Mouse (Mus musculus): ENCODE measurements around the gene Iffo2. TPM values are rescaled to one million over a fixed set of nuclear protein-coding genes. Genes with fewer than 3 reads are reported as not detected.

Iffo2 gene
- polyA plus RNA-seq, 1 experiment, result 0.09 TPM

GRCm38 (mm10) chr4:139631569-139632253 is 101.4 kb downstream of the Iffo2 start:
- TF ChIP-seq GATA1 (IDR thresholded peaks at IDR 0.05; ENCODE audit: low read length), result no peak

GRCm38 (mm10) chr4:139632254-139632580 is 101.9 kb downstream of the Iffo2 start:
- no peak for TF ChIP-seq GATA1 (IDR thresholded peaks at IDR 0.05; ENCODE audit: low read length)

- no peak for TF ChIP-seq GATA1 (IDR thresholded peaks at IDR 0.05; ENCODE audit: low read length)
These were observed 106.0 kb downstream of the Iffo2 start for GRCm38 (mm10) chr4:139636373-139636772.

- TF ChIP-seq GATA1 (IDR thresholded peaks at IDR 0.05; ENCODE audit: low read length), result no peak
These were observed 107.5 kb downstream of the Iffo2 start for GRCm38 (mm10) chr4:139637847-139638246.

GRCm38 (mm10) chr4:139638356-139638755 is 108.0 kb downstream of the Iffo2 start:
- no peak for TF ChIP-seq GATA1 (IDR thresholded peaks at IDR 0.05; ENCODE audit: low read length)

DNA sequence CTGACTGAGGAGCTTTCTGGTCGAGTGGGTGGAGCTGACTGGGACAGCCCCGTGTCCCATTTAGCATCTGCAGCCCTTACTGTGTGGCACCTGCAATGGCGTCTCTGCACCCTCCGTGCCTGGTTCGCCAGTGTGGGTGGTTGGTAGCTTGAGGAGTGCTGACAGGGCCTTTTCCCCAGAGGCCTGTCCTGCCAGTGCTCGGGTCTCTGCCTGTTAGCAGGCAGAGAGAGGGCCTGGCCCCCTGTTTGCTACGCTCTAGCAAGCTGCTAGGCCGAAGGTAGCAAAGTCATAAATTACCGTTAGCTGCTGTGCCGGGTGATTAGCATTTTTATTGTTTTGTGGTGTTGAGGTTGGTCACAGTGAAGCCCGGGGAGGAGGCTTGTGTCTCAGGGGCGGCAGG is 109.5 kb downstream of the Iffo2 start:
- no peak for TF ChIP-seq GATA1 (IDR thresholded peaks at IDR 0.05; ENCODE audit: low read length)

GRCm38 (mm10) chr4:139640333-139640732 is 110.0 kb downstream of the Iffo2 start:
- TF ChIP-seq GATA1 (IDR thresholded peaks at IDR 0.05; ENCODE audit: low read length), result no peak

- TF ChIP-seq GATA1 (IDR thresholded peaks at IDR 0.05; ENCODE audit: low read length), result no peak
These were observed 110.4 kb downstream of the Iffo2 start for GRCm38 (mm10) chr4:139640775-139641174.

DNA sequence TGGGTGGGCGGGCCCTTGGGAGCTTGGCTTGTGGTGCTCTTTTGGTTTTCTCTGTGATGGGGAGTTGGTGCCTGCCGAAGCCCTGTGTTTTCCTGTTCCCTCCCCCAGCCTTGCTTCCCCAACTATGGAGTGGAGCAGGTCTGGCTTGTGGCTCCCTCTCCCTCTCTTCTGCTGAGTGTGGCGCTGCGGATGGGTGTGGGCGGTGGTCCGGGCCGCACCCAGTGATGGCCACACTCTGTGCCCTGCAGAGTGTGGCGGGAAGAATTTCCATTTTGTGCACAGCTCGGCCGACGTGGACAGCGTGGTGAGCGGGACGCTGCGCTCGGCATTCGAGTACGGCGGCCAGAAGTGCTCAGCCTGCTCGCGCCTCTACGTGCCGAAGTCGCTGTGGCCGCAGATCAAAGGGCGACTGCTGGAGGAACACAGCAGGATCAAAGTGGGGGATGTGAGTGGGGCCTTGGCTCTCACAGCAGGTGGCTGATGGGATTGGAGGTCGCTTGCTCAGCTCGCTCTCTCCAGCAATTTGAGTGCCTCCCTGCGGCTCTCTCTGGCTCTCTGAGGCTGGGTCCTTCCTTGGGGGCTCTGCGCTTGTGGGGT is 111.6 kb downstream of the Iffo2 start:
- no peak for TF ChIP-seq GATA1 (IDR thresholded peaks at IDR 0.05; ENCODE audit: low read length)

DNA sequence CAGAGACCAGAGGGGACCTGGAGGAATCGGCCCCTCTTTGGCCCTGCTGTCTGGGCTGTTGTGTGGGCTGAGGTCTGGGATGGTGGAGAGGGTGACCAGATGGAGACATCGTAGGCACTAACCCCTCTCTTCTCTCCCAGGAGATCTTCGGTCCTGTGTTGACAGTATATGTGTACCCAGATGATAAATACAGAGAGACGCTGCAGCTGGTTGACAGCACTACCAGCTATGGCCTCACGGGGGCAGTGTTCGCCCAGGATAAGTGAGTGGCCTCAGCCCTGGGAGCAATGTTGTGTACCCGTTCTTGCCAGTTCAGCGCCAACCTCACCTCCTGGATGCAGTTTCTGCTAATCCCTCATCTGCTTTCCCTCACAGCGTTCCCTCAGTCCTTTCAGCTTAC is 113.6 kb downstream of the Iffo2 start:
- TF ChIP-seq GATA1 (IDR thresholded peaks at IDR 0.05; ENCODE audit: low read length), result no peak

DNA sequence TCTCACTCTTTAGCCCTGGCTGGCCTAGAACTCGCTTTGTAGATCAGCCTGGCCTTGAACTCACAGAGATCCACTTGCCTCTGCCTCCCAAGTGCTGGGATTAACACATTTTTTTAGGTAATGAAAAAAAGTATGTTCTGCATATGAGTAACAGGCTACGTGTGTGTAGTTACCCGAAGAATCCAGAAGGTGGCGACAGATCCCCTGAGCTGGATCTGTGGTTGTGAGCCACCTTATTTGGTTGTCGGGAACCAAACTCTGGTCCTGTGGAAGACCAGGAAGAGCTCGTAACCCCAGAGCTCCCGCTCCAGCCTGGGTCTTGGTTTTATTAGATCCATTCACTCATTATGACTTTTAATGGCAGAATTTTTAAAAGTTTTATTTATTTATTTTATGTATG is 116.6 kb downstream of the Iffo2 start:
- no peak for TF ChIP-seq GATA1 (IDR thresholded peaks at IDR 0.05; ENCODE audit: low read length)

GRCm38 (mm10) chr4:139650086-139650743 is 119.9 kb downstream of the Iffo2 start:
- TF ChIP-seq GATA1 (IDR thresholded peaks at IDR 0.05; ENCODE audit: low read length), result no peak

- TF ChIP-seq GATA1 (IDR thresholded peaks at IDR 0.05; ENCODE audit: low read length), result no peak
These were observed 120.6 kb downstream of the Iffo2 start for GRCm38 (mm10) chr4:139650907-139651306.

DNA sequence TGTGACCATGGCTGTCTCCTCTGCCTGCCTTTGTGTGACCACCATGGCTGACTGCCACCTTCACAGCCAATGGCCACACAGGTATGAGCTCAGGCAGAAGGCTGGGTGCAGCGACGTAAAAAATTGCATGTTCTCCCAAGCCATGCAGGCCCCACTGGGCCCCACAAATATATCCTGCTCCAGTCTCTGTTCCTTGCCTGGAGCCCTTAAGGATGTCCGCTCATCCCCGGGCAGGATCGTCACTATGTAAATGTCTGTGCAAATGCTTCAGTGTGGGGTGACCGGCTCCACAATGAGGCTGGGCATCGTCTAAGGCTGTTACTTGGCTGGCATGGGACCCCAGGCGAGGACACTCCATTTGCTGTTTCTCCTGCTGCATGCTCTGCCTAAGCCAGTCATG is 122.9 kb downstream of the Iffo2 start, which contains the start of gene Tas1r2:
Tas1r2 (plus strand) TSS at position 301 of the 400 bp plus-strand sequence.
- TF ChIP-seq GATA1 (IDR thresholded peaks at IDR 0.05; ENCODE audit: low read length), result no peak

DNA sequence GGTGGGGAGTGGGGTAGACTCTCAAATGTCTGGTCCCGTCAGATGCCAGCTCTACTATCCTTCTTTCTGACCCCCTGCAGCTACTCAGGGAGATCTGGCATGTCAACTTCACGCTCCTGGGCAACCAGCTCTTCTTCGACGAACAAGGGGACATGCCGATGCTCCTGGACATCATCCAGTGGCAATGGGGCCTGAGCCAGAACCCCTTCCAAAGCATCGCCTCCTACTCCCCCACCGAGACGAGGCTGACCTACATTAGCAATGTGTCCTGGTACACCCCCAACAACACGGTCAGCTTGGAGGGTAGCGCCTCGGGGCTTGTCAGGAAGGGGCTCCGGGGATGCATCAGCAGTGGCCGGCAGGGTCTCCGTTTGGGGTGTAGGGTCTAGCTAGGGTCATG is 131.5 kb downstream of the Iffo2 start:
- TF ChIP-seq GATA1 (IDR thresholded peaks at IDR 0.05; ENCODE audit: low read length), result no peak

DNA sequence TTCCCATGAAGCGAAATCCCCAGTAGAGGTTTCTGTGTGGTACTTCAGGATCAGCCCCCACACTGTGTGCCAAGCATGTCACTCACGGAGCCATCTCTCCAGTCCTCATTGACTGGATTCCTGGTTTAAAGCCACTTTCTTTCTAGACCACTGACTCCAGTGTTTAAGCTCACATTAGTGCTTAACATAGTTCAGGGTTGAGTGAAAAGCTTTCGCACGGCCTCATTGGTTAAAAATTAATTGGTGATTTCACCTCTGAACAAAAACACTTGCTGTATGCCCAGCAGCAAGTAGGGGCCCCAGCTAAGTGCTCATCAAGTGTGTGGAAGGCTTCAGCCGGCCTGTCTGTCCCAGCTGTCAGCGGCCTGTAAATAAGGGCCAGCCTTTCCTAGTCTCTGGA is 137.3 kb downstream of the Iffo2 start:
- no peak for TF ChIP-seq GATA1 (IDR thresholded peaks at IDR 0.05; ENCODE audit: low read length)

DNA sequence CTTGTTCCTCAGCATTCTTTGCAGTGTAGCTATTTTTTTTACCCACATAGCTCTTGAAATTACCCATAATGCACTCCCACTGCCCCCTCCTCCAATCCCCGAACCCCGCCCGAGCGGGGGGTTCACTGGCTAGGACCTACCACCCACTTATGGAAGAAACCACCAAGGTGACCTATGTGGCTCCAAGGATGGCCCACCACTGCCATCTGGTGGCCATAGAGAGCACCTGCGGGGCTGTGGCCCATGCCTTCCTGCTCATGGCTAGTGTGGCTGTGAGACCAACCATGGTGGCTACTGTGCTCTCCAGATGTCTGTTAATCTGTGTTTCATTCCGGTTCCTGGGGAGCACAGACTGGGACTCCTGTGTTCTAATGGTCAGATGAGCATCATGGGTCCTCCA is 139.5 kb downstream of the Iffo2 start:
- TF ChIP-seq GATA1 (IDR thresholded peaks at IDR 0.05; ENCODE audit: low read length), result no peak

Other genes starting within 250 kb of the Iffo2 start
- 4.7 and 6.1 TPM in 2 replicates for gene Pqlc2, start 219.8 kb upstream of the Iffo2 start, polyA plus RNA-seq (2012)
- gene Akr7a5, start 219.8 kb upstream of the Iffo2 start, polyA plus RNA-seq (2012), result 84.9 and 86.8 TPM in 2 replicates
- 90.9 and 127 TPM in 2 replicates for gene Mrto4, start 178.0 kb upstream of the Iffo2 start, polyA plus RNA-seq (2012)
- gene Emc1, start 178.0 kb upstream of the Iffo2 start, polyA plus RNA-seq (2012), result 5.4 and 10.3 TPM in 2 replicates
- 110 and 151 TPM in 2 replicates for gene Ubr4, start 177.9 kb upstream of the Iffo2 start, polyA plus RNA-seq (2012)
- gene Gm21969, start 72.6 kb downstream of the Iffo2 start, polyA plus RNA-seq (2012), result 0.03 TPM in 1 of 2 replicates, not detected in the other
- gene Aldh4a1, start 92.3 kb downstream of the Iffo2 start, polyA plus RNA-seq (2012), result 29.6 and 30.4 TPM in 2 replicates
- 0.02 TPM in 1 of 2 replicates, not detected in the other for gene Tas1r2, start 123.0 kb downstream of the Iffo2 start, polyA plus RNA-seq (2012)

Measured in G1E-ER4 (cell line).